Mouse (Mus musculus): ENCODE measurements around the gene Zp1. TPM values are rescaled to one million over a fixed set of nuclear protein-coding genes. Genes with fewer than 3 reads are reported as not detected.

Zp1 gene
- not detected for polyA plus RNA-seq (2014; fragmentation: Illumina TruSeq; extraction: RNeasy Lipid Tissue Mini Kit (QIAGEN cat#74804); ENCODE audit: low read depth, low replicate concordance)

GRCm38 (mm10) chr19:10920532-10920931 lies at the start of gene Zp1:
Zp1 (minus strand) TSS chr19:10920632.

GRCm38 (mm10) chr19:10949112-10949511 lies 28.7 kb upstream of the Zp1 start, which contains the start of gene Ccdc86:
Ccdc86 (minus strand) TSS chr19:10949266.

GRCm38 (mm10) chr19:10937110-10937563 lies 16.7 kb upstream of the Zp1 start, which contains the start of gene Ptgdr2:
Ptgdr2 (plus strand) TSS chr19:10937160.

GRCm38 (mm10) chr19:10895016-10895528 lies 25.4 kb downstream of the Zp1 start, which contains the start of gene Prpf19:
Prpf19 (plus strand) TSS chr19:10895231.

GRCm38 (mm10) chr19:10881426-10882154 lies 38.8 kb downstream of the Zp1 start, which contains the start of gene Tmem109:
Tmem109 (minus strand) TSS chr19:10882001.

GRCm38 (mm10) chr19:10869886-10870527 lies 50.4 kb downstream of the Zp1 start, which contains the start of gene Tmem132a:
Tmem132a (minus strand) TSS chr19:10869940.

Other genes with a start within 250 kb of the Zp1 start
- gene Pga5, start 242.6 kb downstream of the Zp1 start, polyA plus RNA-seq (2014; fragmentation: Illumina TruSeq; extraction: RNeasy Lipid Tissue Mini Kit (QIAGEN cat#74804); ENCODE audit: low read depth, low replicate concordance), result not detected
- 3.4 TPM for gene Vps37c, start 231.9 kb downstream of the Zp1 start, polyA plus RNA-seq (2014; fragmentation: Illumina TruSeq; extraction: RNeasy Lipid Tissue Mini Kit (QIAGEN cat#74804); ENCODE audit: low read depth, low replicate concordance)
- gene Cd5, start 181.6 kb downstream of the Zp1 start, polyA plus RNA-seq (2014; fragmentation: Illumina TruSeq; extraction: RNeasy Lipid Tissue Mini Kit (QIAGEN cat#74804); ENCODE audit: low read depth, low replicate concordance), result not detected
- gene Cd6, start 90.6 kb downstream of the Zp1 start, polyA plus RNA-seq (2014; fragmentation: Illumina TruSeq; extraction: RNeasy Lipid Tissue Mini Kit (QIAGEN cat#74804); ENCODE audit: low read depth, low replicate concordance), result not detected
- gene Slc15a3, start 80.9 kb downstream of the Zp1 start, polyA plus RNA-seq (2014; fragmentation: Illumina TruSeq; extraction: RNeasy Lipid Tissue Mini Kit (QIAGEN cat#74804); ENCODE audit: low read depth, low replicate concordance), result 0.32 TPM
- not detected for gene Tmem132a, start 50.7 kb downstream of the Zp1 start, polyA plus RNA-seq (2014; fragmentation: Illumina TruSeq; extraction: RNeasy Lipid Tissue Mini Kit (QIAGEN cat#74804); ENCODE audit: low read depth, low replicate concordance)
- 10.3 TPM for gene Tmem109, start 38.6 kb downstream of the Zp1 start, polyA plus RNA-seq (2014; fragmentation: Illumina TruSeq; extraction: RNeasy Lipid Tissue Mini Kit (QIAGEN cat#74804); ENCODE audit: low read depth, low replicate concordance)
- 34.5 TPM for gene Prpf19, start 25.4 kb downstream of the Zp1 start, polyA plus RNA-seq (2014; fragmentation: Illumina TruSeq; extraction: RNeasy Lipid Tissue Mini Kit (QIAGEN cat#74804); ENCODE audit: low read depth, low replicate concordance)
- gene Ptgdr2, start 16.5 kb upstream of the Zp1 start, polyA plus RNA-seq (2014; fragmentation: Illumina TruSeq; extraction: RNeasy Lipid Tissue Mini Kit (QIAGEN cat#74804); ENCODE audit: low read depth, low replicate concordance), result 0.27 TPM
- 4.6 TPM for gene Ccdc86, start 28.6 kb upstream of the Zp1 start, polyA plus RNA-seq (2014; fragmentation: Illumina TruSeq; extraction: RNeasy Lipid Tissue Mini Kit (QIAGEN cat#74804); ENCODE audit: low read depth, low replicate concordance)
- 0.42 TPM for gene Ms4a10, start 54.0 kb upstream of the Zp1 start, polyA plus RNA-seq (2014; fragmentation: Illumina TruSeq; extraction: RNeasy Lipid Tissue Mini Kit (QIAGEN cat#74804); ENCODE audit: low read depth, low replicate concordance)
- gene Ms4a15, start 72.6 kb upstream of the Zp1 start, polyA plus RNA-seq (2014; fragmentation: Illumina TruSeq; extraction: RNeasy Lipid Tissue Mini Kit (QIAGEN cat#74804); ENCODE audit: low read depth, low replicate concordance), result not detected
- 2.0 TPM for gene Ms4a18, start 97.4 kb upstream of the Zp1 start, polyA plus RNA-seq (2014; fragmentation: Illumina TruSeq; extraction: RNeasy Lipid Tissue Mini Kit (QIAGEN cat#74804); ENCODE audit: low read depth, low replicate concordance)
- gene Ms4a8a, start 160.5 kb upstream of the Zp1 start, polyA plus RNA-seq (2014; fragmentation: Illumina TruSeq; extraction: RNeasy Lipid Tissue Mini Kit (QIAGEN cat#74804); ENCODE audit: low read depth, low replicate concordance), result 0.20 TPM
- gene 1700017D01Rik, start 210.2 kb upstream of the Zp1 start, polyA plus RNA-seq (2014; fragmentation: Illumina TruSeq; extraction: RNeasy Lipid Tissue Mini Kit (QIAGEN cat#74804); ENCODE audit: low read depth, low replicate concordance), result 685 TPM
- 438 TPM for gene 1700025F22Rik, start 244.7 kb upstream of the Zp1 start, polyA plus RNA-seq (2014; fragmentation: Illumina TruSeq; extraction: RNeasy Lipid Tissue Mini Kit (QIAGEN cat#74804); ENCODE audit: low read depth, low replicate concordance)

Measured in testis, adult 10 weeks (tissue).